Mouse (Mus musculus) olfactory bulb, adult 2 months (tissue): ENCODE results near the gene Sgk1. TPM values are rescaled to one million over a fixed set of nuclear protein-coding genes. Genes with fewer than 3 reads are reported as not detected.
A peak's percentile ranks its signal among the peaks of the same experiment; 100 is the strongest.

ENCODE experiments used
- H3K27ac ChIP-seq: fragments of 200-500 bp; 2 replicates; pipeline ENCODE4 v1.5.1; 2012; ENCODE audit warnings: low read depth, low read length; ENCODE audit not compliant: insufficient read depth
- H3K4me1 ChIP-seq: fragments of 200-500 bp; 2 replicates; pipeline ENCODE4 v1.6.1; 2012; ENCODE audit warnings: low read length; ENCODE audit not compliant: control insufficient read depth, insufficient read depth
- H3K4me3 ChIP-seq: fragments of 200-500 bp; 2 replicates; pipeline ENCODE4 v1.5.1; 2012; ENCODE audit warnings: mild to moderate bottlenecking, low read depth, low read length, moderate library complexity; ENCODE audit not compliant: insufficient read depth
- CTCF ChIP-seq: fragments of 200-500 bp; IDR thresholded peaks from 2 replicates; pipeline ENCODE4 v1.5.1; 2012; ENCODE audit warnings: low read depth, mild to moderate bottlenecking, low read length, moderate library complexity; ENCODE audit not compliant: insufficient read depth
- POLR2A ChIP-seq: fragments of 200-500 bp; IDR thresholded peaks from 2 replicates; pipeline ENCODE4 v1.6.1; 2012; ENCODE audit warnings: mild to moderate bottlenecking, low read depth, low read length, moderate library complexity; ENCODE audit not compliant: insufficient read depth
- WGBS: fragments of 180-500 bp; shearing (Covaris S2); methylation state at CpG from one replicate; pipeline ENCODE4 v1.1.7; 2018; 5-methylcytosine and 5-hydroxymethylcytosine counted together
- polyA plus RNA-seq: library from polyadenylated mRNA; stranded (reverse); fragments of >200 nt; gene quantifications from 2 replicates; pipeline ENCODE4 v1.2.4, GENCODE M21; 2012; ENCODE audit warnings: low replicate concordance; ENCODE audit not compliant: missing spikeins, insufficient read depth, insufficient read length

Gene Sgk1
- polyA plus RNA-seq, 1 experiment: not detected

DNA sequence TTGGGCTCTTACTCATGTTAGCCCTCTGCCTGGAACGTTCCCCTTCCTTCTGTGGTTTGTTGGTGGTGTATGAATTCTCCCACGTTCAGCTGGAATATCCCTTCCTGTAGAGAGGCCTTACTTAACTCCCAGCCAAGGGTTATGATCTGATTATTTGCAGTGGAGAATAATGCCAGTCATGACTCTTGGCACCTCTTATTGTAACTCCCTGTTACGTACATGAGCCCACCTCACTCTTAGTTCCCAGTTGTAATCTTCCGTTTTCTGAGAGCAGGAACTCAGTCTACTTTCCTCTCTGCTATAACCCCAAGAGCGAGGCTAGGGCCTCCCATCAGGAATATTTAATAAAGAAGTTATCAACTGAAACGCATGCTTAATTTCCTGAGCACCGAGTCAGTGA is 26.6 kb upstream of the Sgk1 start:
- WGBS: 91% methylated on average over 7 of the region's 7 CpGs

DNA sequence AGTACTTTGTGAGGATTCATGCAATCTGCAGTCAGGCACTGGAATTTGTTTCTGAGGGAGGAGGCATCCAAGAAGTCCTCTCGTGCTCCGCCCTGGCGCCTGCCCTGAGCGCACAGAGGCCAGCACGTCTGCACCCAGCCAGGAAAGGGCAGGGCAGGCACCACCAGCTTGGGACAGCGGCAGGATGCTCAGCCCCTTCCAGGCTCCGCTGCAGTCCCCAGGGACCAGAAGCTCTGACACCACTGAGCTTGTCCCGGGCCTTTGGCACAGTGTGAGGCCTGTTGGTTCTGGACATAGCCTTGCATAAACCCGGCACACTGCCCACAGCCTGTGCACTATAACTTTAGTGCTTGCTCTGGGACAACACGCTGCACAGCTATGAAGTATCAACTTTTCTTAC is 24.3 kb upstream of the Sgk1 start:
- H3K4me1 ChIP-seq: no peaks in the 10 kb centered on the region
- 82% methylated on average over 10 of the region's 10 CpGs for WGBS
- no peak overlapping the region for H3K4me3 ChIP-seq
- H3K27ac ChIP-seq: no peak overlapping the region
- TF ChIP-seq POLR2A (no peak), CTCF (no peak)

More for the DNA sequence above, 26.6 kb upstream of the Sgk1 start:
- no peak for TF ChIP-seq CTCF
- TF ChIP-seq POLR2A: no peak
- H3K27ac ChIP-seq: no peak overlapping the region
- H3K4me1 ChIP-seq: no peaks in the 10 kb centered on the region
- H3K4me3 ChIP-seq: no peak overlapping the region

DNA sequence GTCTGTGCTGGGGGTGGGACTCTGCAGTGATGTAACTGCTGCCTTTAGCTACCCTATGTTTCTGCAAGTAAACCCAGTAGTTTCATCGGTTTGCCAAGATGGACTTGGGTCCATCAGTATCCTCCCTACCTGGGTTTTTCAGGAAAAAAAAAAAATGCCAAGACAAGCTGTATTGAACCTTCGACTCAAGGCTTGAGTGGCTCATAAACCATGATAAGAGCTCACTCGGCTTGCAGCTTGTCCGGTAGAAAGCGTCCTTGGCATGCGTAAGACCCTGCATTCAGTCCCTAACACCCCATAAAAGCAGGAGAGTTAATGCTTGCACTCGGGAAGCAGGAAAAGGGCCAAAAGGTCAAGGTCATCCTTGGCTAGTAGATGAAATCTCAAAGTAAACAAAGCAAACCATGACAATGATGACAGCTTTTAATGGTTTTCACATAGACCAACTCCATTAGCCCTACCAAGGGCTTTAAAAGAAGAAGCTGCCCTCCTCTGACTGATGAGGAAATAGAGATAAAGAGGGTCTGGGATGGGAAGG is 23.5 kb upstream of the Sgk1 start:
- H3K27ac ChIP-seq: no peak overlapping the region
- WGBS: 94% methylated on average over 7 of the region's 7 CpGs
- no peak for TF ChIP-seq CTCF
- no peak for TF ChIP-seq POLR2A
- H3K4me3 ChIP-seq: no peak overlapping the region
- no peaks in the 10 kb centered on the region for H3K4me1 ChIP-seq

DNA sequence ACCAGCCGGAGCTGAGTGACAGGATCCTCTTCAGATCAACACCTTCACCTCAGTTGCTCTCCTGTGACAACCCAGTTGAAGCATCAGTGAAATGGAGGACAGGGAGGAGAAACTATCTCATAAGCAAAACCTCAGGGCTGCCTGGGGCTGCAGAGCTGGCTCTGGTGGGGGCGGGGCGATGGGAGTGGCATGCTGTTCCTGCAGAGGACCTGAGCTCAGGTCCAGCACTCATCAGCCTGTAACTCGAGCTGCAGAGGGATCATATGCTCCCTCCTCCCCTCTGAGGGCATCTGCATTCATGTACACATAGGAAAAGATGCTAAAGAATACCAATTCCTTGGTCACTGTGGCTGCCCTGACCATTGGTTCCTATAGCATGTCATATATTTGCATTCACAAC is 15.5 kb upstream of the Sgk1 start:
- WGBS: 60% methylated on average over 4 of the region's 4 CpGs
- Histone ChIP-seq H3K4me3 (no peak overlapping the region), H3K27ac (no peak overlapping the region), H3K4me1 (no peaks in the 10 kb centered on the region)
- TF ChIP-seq POLR2A: no peak

DNA sequence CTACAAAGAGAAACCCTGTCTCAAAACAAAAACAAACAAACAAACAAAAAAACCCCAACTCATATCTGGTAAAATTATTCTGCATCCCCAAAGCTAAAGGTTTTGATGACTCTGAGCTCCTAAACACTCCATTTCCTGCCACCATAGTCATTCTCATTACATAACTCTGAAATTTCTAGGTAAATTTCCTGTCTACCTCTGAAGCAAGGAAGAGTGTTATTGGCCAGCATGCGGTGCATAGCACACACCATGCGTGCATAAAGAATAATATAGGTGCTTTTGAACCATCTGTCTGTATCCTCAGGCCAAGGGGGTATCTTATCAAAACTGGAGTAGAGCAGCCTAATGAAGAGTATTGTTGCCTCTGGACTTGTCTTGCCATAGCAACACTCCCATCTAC is 13.8 kb upstream of the Sgk1 start:
- Histone ChIP-seq H3K4me3 (no peak overlapping the region), H3K27ac (no peak overlapping the region), H3K4me1 (no peaks in the 10 kb centered on the region)
- no peak for TF ChIP-seq POLR2A
- TF ChIP-seq CTCF: no peak
- WGBS: 90% methylated on average over 2 of the region's 2 CpGs

GRCm38 (mm10) chr10:21868623-21869022 is 13.4 kb upstream of the Sgk1 start:
- Histone ChIP-seq H3K4me3 (no peak overlapping the region), H3K4me1 (no peaks in the 10 kb centered on the region), H3K27ac (no peak overlapping the region)
- TF ChIP-seq CTCF (no peak), POLR2A (no peak)
- 70% methylated on average over 4 of the region's 4 CpGs for WGBS

DNA sequence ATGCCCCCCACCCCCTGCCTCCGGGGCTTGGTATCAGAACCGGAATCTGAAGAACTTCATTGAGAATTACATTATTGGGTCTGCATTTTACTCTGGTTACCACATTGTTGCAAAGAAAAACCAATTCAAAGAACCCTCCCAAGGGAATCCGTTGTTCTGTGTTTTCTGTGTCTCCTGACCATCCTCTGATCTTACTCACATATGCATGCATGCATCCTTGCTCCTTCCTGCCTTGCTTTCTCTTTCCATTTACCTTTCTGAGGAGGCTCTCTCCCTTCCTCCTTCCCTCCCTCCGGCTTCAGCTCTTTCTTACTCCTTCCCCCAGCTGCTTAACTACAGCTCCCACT is 174 bp upstream of the Sgk1 start:
- peaks cover 3% of the 10 kb centered on the region; the same call in 1 of the 2 replicates for H3K4me1 ChIP-seq
- H3K4me3 ChIP-seq: peak overlapping the region; percentile 67
- TF ChIP-seq CTCF (no peak), POLR2A (no peak)
- 29% methylated on average over 4 of the region's 4 CpGs for WGBS
- H3K27ac ChIP-seq: peak overlapping the region; percentile 75

DNA sequence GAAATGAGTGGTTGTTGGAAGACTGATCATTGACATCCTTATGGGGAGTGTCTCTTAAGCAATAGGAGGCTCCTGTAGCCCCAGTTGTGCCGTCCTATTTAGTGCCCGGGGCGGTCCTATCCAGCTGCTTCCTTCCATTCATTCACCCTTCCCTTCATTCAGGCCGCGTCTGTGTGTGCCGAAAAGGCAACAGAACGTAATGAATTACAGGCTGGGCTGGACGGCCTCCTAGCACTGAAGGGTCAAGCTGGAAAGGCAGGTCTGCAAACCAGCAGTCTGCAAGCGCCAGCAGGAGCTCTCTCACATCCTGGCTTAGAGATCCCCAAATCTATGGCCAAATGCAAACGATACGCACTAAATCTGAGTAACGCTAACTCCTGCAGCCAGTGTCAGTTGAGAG is 1.6 kb downstream of the Sgk1 start:
- no peak for TF ChIP-seq POLR2A
- TF ChIP-seq CTCF: no peak
- no peak overlapping the region for H3K27ac ChIP-seq
- WGBS: 26% methylated on average over 12 of the region's 12 CpGs
- peaks cover 3% of the 10 kb centered on the region; the same call in 1 of the 2 replicates for H3K4me1 ChIP-seq
- H3K4me3 ChIP-seq: peak overlapping the region; percentile 52

DNA sequence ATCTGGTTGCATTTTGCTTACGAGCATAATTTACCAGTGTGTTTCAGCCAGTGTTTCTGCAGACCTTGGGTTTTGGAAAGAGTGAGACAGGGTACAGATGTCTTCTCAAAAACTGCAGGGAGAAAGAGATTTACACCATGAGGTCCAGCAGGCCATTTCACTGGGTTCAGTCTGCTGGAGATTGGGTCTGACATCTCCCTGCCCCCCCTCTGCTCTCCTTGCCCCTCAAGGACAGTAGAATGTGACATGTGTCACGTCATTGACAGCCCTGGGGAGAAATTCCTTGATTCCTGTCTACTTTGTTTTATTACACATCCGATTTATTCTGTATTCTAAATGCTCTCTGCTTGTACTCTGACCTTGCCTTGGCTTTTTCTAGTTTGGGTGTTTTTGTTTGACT is 2.5 kb downstream of the Sgk1 start:
- H3K27ac ChIP-seq: no peak overlapping the region
- H3K4me1 ChIP-seq: peaks cover 3% of the 10 kb centered on the region; the same call in 1 of the 2 replicates
- H3K4me3 ChIP-seq: no peak overlapping the region
- TF ChIP-seq CTCF: no peak
- TF ChIP-seq POLR2A: no peak
- WGBS: 86% methylated on average over 3 of the region's 3 CpGs
